Mouse (Mus musculus) lung, postnatal 14 days (tissue): ENCODE data around the gene Slc35c2.
A peak's percentile ranks its signal among the peaks of the same experiment; 100 is the strongest.

Experiments used
- DNase-seq: peaks from one replicate; pipeline ENCODE4 v3.0.0; 2021

Gene Slc35c2

DNA sequence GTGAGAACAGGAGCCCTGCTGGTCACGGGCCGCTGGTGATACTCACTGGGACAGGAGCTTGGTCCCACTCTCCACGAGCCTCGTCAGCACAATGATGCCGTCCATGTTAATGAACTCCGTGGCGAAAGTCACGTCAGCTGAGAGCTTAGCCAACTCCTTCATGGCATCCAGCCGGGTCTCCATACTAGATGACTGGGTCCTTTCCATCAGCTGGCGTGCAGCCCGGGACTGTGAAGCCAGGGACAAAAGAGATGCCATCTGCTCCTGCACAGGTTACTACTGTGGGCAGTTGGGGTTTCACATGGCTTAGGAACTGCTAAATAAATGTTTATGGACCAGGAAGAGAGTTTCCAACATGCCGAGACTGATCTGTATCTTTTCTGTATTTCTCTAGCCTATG is 23.9 kb upstream of the Slc35c2 start:
- no peak for DNase-seq

DNA sequence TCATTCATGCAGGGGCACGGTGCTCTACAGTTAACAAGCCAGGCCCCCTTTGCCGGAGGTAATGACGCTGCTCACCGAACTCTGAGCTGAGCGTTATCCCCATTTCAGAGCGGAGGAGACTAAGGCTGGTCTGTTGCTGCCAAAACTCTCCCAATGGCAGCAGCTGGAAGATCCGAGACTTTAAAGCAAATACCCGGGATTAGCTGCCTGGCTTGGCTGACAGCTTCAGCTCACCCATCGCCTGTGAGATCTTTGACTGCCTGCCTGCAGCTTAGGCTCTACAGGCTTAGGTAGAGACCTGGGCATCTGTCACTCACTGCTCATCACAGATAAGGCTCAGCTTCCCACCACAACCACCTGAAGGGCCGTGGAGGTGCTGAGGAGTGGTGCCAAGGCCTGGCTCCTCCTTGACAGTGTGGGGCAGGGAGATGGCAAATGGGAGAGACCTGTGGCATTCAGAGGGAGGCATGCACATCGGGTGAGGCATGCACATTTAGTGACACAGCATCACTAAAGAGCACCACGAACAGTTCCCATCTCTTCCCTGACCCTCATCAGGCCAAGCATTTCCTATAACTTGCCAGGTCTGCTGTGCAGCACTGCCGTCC is 23.3 kb upstream of the Slc35c2 start:
- DNase-seq, result no peak

DNA sequence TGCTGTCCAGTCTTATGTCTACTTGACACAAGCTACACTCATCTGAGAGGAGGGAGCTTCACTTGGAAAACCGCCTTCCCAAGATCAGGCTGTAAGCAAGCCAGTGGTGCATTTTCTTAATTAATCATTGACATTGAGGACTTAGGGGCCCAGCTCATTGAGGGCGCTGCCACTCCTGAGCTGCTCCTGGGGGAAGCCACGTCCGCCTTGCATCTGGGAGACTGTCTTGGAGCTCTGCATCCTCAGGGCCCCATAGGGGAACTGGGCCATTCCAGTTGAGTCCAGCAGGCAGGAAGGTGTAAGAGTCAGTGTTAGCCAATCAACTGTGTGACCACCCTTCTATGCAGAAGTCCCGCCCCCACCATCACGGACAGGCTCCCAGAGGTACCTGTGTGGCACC is 20.1 kb upstream of the Slc35c2 start:
- no peak for DNase-seq

DNA sequence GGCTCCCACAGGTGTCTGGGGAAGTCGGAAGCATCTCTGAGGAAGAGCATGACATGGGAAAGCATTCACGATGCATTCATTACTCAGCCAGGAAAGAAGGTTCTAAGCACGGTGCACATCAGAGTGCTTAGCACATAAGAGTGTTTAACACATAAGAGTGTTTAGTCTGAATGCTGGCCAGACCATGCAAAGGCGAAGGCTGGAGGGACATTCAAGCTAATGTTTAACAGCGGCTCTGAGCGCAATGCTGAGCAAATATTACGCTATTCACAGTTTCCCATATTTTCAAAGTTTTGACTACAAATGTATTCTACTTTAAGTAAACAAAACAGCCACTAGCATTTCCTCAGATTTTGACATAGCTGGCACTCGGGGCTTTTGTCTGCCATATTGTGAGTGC is 17.8 kb upstream of the Slc35c2 start:
- no peak for DNase-seq

DNA sequence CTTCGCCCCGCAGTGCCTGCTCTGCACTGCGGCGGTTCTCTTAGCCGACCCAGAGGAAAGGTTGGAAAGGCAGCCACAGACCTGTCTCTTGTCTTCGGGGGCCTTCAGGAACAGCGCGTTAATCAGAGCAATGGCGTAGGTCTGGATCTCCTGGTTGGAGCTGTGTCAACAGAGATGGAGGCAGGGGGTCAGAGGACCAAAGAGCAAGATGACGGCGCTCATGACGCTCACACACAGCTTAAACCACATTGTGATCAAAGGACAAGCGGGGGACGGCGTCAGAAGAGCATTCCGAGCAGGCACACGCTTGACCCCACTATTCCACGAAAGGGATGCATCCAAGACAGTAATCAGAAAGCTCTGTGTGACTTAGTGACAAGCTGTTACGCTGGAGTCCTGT is 17.1 kb upstream of the Slc35c2 start:
- no peak for DNase-seq

DNA sequence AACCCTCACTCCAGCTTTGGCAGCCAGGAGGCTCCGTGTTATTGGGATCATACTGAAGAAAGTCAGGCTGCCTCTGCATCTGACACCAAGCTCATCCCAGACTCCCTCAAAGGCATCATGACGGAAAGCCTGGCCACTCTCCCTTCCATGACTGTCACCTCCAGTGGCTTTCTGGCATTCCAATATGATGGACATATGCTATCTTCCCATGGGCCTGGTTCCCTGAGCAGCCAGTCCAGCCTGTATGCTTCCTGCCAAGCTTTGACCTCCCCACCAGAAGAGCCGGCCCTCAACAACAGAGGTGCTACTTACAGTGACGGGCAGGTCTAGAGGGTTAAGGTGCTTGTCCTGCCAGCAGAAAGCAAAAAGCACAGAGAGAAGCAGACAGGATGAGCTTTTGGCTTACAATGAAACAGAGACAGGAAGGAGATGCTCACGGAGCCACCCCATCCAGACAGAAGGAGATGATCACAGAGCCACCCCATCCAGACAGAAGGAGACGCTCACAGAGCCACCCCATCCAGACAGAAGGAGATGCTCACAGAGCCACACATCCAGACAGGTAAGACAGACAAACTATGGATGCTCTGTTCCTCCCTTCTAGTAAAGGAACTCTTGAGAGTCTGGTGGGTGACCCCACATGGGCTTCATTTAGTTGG is 15.8 kb upstream of the Slc35c2 start:
- no peak for DNase-seq

DNA sequence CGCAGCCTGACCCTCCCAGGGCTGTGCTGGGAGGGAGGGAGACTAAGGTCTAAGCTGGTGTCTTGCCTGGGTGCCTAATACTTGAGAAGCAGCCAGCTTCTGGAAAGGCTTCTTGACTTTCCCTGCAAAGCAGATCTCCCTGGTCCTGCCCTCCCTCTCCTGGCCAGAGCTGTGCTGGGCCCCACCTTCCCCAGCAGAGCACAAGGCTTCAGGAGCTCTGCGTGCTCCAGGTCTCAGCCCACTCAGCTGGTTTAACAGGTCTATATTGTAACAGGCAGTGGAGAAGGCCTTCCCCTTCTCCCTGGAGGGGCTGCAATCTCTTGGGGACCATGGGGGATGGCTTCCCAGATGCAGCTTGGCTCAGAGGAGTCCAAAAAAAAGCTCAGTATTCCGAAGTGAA is 13.7 kb upstream of the Slc35c2 start:
- DNase-seq, result no peak

DNA sequence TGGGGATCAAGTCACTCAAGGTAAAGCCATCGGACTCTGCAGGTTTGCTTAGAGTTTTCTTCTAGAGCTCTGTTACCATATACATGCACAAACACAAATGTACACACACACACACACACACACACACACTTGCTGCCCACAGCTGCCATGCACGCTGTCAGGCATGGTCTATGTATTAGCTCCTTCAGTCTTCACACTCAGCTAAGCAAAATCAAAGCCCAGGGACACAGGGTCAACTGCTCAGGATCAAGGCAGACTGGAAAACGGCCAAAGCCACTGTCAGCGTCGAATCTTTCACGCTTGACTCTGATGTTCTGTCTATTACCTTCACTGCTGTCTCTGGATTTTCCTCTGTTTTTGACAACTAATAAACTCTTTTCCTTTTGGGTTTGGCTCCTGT is 13.2 kb upstream of the Slc35c2 start:
- DNase-seq, result no peak

DNA sequence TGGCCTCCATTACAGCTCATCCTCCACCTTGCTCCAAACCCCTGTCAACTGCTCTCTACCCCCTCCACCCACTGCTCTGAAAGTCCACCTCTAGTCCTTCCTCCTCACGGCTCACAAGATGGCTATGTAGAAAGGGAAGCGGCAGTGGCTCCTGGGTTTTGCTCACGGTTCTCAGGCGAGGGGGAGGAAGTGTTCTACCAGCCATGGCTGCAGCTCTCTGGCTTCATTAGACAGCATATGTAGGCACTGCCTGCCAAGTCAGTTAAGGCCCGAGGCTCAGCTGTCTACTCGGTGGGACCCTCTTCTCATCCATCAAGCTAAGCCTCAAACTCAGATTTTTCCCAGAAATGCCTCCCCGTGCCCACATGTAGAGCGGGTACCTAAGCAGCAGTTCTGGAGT is 12.8 kb upstream of the Slc35c2 start:
- no peak for DNase-seq

DNA sequence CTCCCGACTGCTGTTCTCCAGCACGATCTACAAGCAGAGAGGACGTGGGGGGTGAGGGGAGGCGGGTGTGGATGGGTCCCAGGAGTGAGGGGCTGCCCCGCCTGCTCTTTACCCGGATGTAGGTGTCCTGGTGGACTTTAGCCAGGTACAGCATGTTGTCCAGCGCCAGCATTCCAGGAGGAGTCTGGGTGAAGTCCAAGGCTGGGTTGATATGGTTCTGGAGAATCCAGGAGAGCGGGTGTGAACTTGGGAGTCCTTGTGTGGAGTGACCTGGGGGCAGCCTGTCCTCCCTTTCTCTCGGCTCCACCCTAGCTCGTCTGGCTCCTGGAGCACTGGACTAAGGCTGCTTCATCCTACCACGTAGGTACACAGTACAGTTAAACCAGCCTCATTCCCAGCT is 9.8 kb upstream of the Slc35c2 start:
- no peak for DNase-seq

DNA sequence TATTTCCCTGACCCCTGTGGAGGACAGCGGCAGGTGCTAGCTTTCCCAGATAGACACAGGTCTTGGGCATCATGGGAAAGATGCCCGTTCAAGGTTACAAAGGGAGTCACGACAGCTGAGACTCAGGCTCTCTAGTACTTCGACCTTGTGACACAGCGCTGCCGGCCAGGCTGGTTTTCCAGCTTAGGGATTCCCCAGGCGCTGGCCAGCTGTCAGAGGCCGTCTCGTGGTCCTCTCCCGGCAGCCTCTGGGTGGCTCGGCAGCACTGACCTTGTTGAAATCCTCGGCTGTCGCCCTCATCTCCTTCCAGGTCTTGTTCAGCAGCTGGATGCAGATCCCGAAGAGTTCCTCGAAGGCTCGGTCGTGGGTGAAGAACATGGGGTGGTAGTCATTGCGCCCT is 8.9 kb upstream of the Slc35c2 start:
- DNase-seq, result no peak

DNA sequence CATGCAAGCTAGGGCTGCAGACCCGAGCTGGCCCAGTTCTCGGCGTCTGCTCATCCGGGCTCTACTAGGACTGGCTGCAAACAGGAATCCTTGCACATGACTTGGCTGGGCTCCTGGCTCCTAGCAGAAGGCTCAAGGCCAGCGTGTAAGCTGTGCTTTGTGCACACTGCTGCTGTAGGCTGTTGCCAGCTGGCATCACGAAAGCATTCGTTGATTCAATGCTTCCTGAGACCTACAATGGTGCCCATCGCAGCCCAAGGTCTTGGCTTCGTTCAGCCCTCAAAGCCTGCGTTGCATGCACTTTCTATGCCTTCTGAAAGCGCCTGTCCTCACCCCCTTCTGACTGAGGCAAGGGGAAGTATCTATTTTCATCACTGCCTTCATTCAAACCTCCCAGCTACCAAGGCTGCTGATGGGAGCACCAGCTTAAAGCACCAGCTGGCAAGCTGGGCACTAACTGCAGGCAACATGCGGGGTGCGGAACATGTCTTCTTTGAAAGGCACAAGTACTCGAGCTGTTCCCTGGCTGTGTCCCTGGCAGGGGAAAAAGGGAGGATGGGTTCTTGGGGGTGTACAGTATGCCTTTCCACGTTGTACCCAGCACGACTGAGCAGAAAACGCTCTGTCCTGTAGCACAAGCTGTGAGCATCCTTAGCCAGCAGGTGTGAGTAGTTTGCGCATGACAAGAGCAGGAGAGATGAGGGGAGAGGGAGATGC is 804 bp upstream of the Slc35c2 start:
- peak; percentile 78 for DNase-seq

DNA sequence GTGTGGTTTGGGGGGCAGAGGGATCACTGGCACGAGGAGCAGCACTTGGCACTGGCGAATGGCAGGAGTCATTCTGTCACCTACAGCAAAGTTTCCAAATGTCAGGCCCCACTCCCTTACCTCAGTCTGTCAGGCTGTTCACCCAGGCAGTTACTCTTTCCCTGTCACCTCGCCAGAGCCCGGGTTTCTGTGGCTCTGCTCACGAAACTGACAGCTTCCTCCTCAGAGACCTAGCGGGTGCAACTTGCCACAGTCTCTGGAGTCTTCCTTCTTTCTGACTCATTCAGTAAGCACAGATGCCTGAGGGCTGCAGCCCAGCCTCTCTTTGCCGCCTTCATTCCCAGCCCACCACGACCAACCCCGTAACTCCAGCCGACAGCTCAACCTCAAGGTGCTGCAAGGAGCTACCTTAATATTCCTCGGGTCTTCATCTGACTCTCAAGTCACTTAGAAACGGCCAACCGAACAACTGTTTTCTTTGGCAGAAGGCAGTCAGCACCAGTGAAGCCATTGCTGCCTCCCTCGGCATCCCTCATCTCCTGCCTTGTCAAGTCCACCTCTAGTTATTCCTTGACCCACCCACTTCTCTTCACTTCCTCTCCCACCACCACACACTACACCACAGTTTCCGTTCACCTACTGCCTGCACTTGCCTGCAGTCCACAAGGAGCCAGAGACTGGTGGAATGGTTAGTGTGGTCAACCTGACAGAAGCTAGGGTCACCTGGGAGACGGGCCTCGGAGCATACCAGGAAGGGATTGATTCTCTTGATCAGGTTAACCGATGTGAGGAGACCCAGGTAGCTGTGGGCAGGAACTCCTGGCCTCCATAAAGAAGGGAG is 1.1 kb downstream of the Slc35c2 start:
- peak; percentile 15 for DNase-seq

DNA sequence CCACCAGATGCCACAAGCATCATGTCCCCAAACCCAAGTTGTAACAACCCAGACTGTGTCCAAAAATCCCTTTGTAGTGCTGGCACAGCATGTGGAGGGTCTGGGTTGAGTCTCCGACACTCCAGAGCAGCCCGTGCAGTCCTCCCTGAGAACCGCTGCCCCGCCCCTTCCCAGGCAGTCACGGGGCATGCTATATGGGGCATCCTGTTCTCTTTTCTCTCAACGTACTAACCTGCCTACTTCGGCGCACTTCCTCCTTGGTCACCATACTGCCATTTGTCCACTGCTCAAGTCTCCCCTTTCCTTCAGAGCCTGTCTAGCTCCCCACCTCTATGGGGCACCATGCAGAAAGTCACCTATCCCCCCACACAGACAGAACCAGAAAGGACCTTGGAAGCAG is 2.0 kb downstream of the Slc35c2 start:
- DNase-seq, result peak; percentile 19

DNA sequence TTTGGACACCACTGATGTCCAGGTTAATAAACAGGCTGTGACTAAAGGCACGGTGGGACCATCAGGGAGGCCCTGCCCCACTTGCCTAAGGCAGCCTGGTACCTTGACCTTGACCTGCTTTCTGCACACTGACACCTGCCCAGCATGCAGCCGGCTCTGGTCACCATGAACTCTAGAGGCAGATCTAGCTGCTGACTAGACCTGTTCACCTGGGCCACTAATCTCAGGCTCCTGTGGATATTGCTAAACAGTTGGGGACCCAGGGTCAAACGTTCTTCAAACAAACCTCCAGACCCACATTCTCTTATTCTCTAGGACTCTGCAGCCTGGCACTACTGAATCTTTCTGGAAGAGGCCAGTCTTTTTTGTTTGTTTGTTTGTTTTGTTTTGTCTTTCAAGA is 2.6 kb downstream of the Slc35c2 start:
- DNase-seq, result no peak

DNA sequence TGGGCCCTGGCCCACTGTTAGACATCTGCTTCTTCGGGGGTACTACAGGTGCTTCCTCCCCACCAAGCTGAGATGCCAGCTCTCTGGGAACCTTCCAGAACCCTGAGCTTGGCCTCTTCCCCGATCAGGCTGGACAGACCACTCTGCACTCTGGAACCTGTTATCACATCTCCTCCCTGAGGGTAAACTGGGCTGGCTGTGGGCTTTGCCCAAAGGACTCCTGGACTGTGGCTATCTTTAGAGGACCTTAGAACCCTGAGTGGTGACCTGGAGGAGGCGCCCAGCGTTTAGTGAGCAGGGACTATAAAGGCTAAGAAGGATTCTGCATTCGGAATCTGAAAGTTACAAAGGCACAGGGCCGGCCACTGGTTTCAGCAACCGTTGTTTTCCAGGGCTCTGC is 3.3 kb downstream of the Slc35c2 start:
- DNase-seq, result no peak

DNA sequence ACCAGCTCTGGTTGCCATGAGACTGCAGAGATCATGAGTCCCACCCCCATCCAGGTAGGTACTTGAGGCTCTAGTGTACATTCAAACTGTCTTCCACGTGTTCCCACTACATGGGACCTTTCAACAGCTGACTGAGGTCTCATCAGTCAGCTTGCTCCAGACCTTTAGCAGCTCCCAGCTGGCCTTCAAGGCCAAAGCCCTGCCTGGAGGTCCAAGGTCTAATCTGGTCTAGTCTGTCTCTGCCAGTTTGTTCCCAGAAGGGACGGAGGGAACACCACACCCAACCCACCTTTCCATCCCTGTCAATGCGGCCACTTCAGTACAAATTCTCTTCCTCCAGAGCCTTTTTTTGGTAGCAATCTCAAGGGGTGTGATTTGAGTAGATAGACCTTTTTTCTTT is 4.0 kb downstream of the Slc35c2 start:
- no peak for DNase-seq

DNA sequence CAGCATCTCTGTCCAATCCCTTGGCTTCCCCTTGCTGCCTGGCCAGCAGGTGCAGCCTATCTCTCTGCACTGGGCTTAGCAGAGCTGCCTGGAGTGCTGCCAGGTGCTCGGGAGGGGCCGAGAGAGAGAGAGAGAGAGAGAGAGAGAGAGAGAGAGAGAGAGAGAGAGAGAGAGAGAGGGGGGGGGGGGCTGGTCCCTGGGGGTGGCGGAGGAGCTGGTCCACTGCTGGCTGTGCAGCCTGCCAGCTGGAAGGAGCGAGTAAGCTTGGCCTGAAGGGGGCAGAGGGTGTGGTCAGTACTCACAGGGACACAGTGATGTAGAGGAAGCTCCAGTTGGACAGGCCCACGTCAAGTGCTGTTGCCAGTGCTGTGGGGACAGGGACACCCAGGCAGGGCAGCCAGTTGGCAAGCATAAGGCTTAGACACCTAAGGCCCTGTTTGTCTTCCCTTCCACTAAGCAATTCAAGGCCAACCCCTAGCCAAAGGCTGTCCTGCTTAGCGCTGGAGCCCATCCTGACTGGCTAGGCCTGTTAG is 5.8 kb downstream of the Slc35c2 start:
- DNase-seq, result peak; percentile 23

DNA sequence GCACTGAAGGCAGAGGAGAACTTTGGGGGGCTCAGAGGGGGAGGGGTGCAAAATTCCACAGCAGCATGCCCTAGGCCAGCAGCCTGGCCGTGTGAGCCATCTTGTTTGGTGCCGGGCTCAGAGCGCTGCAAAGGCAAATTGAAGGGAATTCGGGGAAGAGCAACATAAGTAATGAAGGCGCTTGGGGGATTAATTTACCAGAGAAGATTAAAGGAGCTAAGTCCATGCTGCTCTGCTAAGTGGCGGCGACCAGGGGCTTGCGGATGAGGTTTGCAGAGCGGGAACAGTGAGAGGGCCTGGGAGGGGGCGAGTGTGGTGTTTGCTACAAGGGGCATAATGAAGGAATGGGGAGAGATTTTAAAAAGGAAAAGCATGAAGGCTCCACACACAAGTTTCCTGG is 8.3 kb downstream of the Slc35c2 start:
- DNase-seq, result no peak

DNA sequence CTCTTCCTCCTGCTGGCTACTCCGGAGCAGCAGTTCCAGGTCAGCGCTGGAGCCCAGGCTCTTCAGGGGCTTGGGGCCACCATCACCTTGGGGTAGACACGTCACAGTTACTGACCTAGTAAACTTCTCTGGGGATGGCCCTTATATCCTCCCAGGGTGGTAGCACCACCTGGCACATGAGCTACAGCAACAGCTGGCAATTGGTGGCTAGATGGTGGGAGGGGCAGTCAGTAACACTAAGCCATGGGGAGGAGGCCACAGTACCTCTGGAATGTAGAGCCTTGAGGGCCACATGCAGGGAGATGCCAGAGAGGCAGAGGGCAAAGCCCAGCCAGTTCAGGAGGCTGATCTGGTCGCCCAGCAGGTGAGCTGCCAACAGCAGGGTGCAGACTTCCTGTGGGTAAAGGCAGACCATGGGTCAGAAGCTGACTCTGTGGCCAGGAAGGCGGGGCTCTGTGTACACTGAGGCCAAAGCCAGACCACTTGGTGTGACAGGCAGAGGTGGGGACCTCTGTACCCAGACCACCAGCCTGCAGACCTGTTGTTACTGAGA is 10.4 kb downstream of the Slc35c2 start:
- no peak for DNase-seq

DNA sequence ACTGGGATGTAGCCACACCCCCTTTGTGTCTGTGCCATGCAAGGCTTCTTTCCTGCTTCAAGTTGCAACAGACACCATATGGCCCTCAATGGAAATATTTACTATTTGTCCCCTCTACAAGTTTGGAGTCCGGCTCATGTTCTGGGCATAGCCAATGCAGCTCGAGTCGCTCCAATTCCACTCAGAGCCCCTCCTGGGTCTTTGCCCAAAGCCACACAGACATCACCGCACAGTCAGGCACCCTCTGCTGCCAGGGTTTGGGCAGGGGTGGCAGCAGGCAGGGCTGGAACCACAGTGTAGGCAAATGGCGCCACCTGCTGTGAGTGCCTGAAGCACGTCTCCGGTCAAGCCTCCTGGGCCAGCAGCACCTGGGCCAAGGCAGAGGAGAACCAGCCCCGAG is 11.8 kb downstream of the Slc35c2 start:
- peak; percentile 74 for DNase-seq

DNA sequence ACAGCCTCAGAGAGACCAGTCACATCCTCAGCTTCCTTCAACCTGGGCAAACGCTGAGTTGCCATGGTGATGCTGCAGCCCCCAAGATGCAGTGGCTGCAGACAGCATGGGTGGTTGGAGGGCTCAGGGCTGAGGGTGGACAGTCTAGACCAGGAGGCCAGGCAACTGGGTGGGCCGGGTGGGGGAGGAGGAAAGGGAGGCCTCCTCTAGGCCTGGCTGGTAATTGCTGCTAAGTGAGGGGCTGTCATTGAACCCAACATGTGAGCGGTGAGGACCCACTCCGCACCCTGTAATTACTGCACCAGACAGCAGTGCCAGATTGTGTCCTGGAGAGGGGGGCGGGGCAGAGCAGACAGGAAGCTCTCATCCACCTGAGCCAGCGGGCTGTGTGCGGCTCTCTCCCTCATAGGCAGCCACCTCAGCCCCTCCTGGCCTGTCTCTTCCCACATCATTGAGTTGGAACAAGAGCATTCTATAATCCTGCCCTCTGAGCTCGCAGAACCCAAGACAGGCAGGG is 12.5 kb downstream of the Slc35c2 start:
- DNase-seq, result no peak

DNA sequence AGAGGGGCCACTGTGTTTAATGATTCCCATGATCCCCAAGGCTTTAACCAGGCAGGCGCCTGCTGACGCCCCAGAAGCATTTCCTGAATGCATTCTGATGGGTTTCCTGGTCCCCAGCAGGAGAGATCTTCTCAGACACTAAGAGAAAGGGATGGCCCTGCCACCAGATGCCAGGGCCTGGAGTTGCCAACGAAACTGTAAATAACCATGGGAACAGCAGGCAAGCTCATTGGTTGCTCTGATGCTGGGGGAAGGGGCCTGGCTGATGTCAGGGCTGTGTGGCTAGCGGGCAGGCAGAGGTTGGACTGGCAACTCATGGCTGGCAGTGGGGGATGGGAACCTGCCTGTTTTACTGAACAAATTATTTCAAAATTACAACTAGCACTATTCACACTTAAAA is 14.1 kb downstream of the Slc35c2 start:
- no peak for DNase-seq
